30 mouse cellular contexts compared by ENCODE assay signal in genomic region chr6:17374326-17374725, GRCm38 (mm10).
"Had no signal": no experiment of that assay in that cellular context is flagged by ENCODE, and none has a peak within 500 bp of the region (broad histone marks: within the 10 kb centered on the region; RNA-seq: fewer than 3 reads in every experiment).

No protein-coding gene starts in this region.

- H3K4me1 ChIP-seq: heart, embryonic 12.5 days; heart, embryonic 13.5 days; heart, embryonic 15.5 days; hindbrain, embryonic 10.5 days; hindbrain, embryonic 12.5 days; hindbrain, embryonic 13.5 days; hindbrain, embryonic 15.5 days; intestine, embryonic 15.5 days; kidney, embryonic 15.5 days had no signal

- DNase-seq: heart, postnatal 10 days; heart, postnatal 14 days; heart, postnatal 36 days; heart, postnatal 4 days; kidney, adult 11 months; kidney, adult 18-20 months; kidney, adult 2 months; kidney, adult 8-10 months; kidney, adult 9 months; kidney, postnatal 10 days; kidney, postnatal 14 days; kidney, postnatal 25 days; kidney, postnatal 36 days; kidney, postnatal 4 days; layer of hippocampus, adult 9-11 months; layer of hippocampus, postnatal 36 days had no signal

- H3K4me3 ChIP-seq: heart, embryonic 12.5 days; heart, embryonic 13.5 days; heart, embryonic 15.5 days; hindbrain, embryonic 10.5 days; hindbrain, embryonic 12.5 days; hindbrain, embryonic 13.5 days; hindbrain, embryonic 15.5 days; intestine, embryonic 15.5 days; kidney, embryonic 15.5 days; layer of hippocampus, adult 2 months; left cerebral cortex, adult 2 months had no signal

- H3K27me3 ChIP-seq: heart, embryonic 12.5 days; heart, embryonic 13.5 days; heart, embryonic 15.5 days; hindbrain, embryonic 12.5 days; hindbrain, embryonic 13.5 days; hindbrain, embryonic 15.5 days; intestine, embryonic 15.5 days; kidney, embryonic 15.5 days had no signal

- H3K27ac ChIP-seq: heart, embryonic 13.5 days; heart, embryonic 15.5 days; hindbrain, embryonic 10.5 days; hindbrain, embryonic 12.5 days; hindbrain, embryonic 13.5 days; hindbrain, embryonic 14.5 days; hindbrain, embryonic 15.5 days; hindbrain, postnatal 0 days; intestine, embryonic 15.5 days; kidney, embryonic 15.5 days; kidney, postnatal 0 days; layer of hippocampus, adult 2 months; left cerebral cortex, adult 2 months had no signal
